Mouse (Mus musculus) heart, adult 18-20 months (tissue): ENCODE measurements around the gene Abhd14a. TPM values are rescaled to one million over a fixed set of nuclear protein-coding genes. Genes with fewer than 3 reads are reported as not detected.

ENCODE experiments used
- DNase-seq, 2 experiments: peaks; one replicate each; pipeline ENCODE4 v3.0.0; 2021 to 2022; ENCODE audit warnings: mixed read lengths in 1 of 2
- total RNA-seq, 2 experiments: library from RNA; stranded (reverse); gene quantifications; 2 replicates each; pipeline ENCODE4 v1.2.3; 2021

Abhd14a gene
- total RNA-seq, 2 experiments from 2014 or later = 19.0 to 19.6 TPM

- no peak for DNase-seq
These were observed 35.7 kb downstream of the Abhd14a start for GRCm38 (mm10) chr9:106411729-106412128.

- no peak for DNase-seq
These were observed 36.3 kb downstream of the Abhd14a start for GRCm38 (mm10) chr9:106411091-106411594.

GRCm38 (mm10) chr9:106410086-106410650 is 37.3 kb downstream of the Abhd14a start:
- DNase-seq = no peak

GRCm38 (mm10) chr9:106409096-106409495 is 38.4 kb downstream of the Abhd14a start:
- DNase-seq = no peak

- DNase-seq = peak; percentile 80 to 89
These were observed 40.9 kb downstream of the Abhd14a start for GRCm38 (mm10) chr9:106406443-106407078.

- peak; percentile 80 to 86 for DNase-seq
These were observed 42.2 kb downstream of the Abhd14a start for GRCm38 (mm10) chr9:106405275-106405674.

- DNase-seq = no peak
These were observed 44.7 kb downstream of the Abhd14a start for GRCm38 (mm10) chr9:106402607-106403375.

- no peak for DNase-seq
These were observed 45.3 kb downstream of the Abhd14a start for GRCm38 (mm10) chr9:106402149-106402548.

GRCm38 (mm10) chr9:106399808-106400207 is 47.7 kb downstream of the Abhd14a start:
- DNase-seq = no peak

GRCm38 (mm10) chr9:106398667-106399311 is 48.7 kb downstream of the Abhd14a start:
- DNase-seq = no peak

- peak in 1 of 2 experiments; percentile 57 for DNase-seq
These were observed 49.7 kb downstream of the Abhd14a start for GRCm38 (mm10) chr9:106397733-106398132.

- no peak for DNase-seq
These were observed 52.6 kb downstream of the Abhd14a start for GRCm38 (mm10) chr9:106394649-106395602.

- DNase-seq = no peak
These were observed 53.9 kb downstream of the Abhd14a start for GRCm38 (mm10) chr9:106393548-106393947.

GRCm38 (mm10) chr9:106392828-106393527 is 54.5 kb downstream of the Abhd14a start:
- DNase-seq = no peak

Other genes with a start within 250 kb of the Abhd14a start
- gene Ppm1m, start 247.9 kb downstream of the Abhd14a start, total RNA-seq = 10 to 100 TPM; 11.8 to 15.0 TPM
- 100 to 1,000 TPM; 229 to 242 TPM for gene Twf2, start 244.6 kb downstream of the Abhd14a start, total RNA-seq
- gene Tlr9, start 225.1 kb downstream of the Abhd14a start, total RNA-seq = 1 to 10 TPM in 1 of 2 experiments, under 1 TPM in 1; 0.45 to 1.3 TPM
- 100 to 1,000 TPM; 345 to 482 TPM for gene Alas1, start 199.0 kb downstream of the Abhd14a start, total RNA-seq
- gene Poc1a, start 166.6 kb downstream of the Abhd14a start, total RNA-seq = 1 to 10 TPM; 4.0 to 4.2 TPM
- gene Dusp7, start 79.0 kb downstream of the Abhd14a start, total RNA-seq = 10 to 100 TPM; 45.5 to 46.2 TPM
- gene Rpl29, start 18.2 kb downstream of the Abhd14a start, total RNA-seq = 100 to 1,000 TPM; 272 to 273 TPM
- gene Acy1, start 9.4 kb downstream of the Abhd14a start, total RNA-seq = 10 to 100 TPM; 26.1 to 26.8 TPM
- 1 to 10 TPM; 8.5 to 8.6 TPM for gene Abhd14b, start 219 bp downstream of the Abhd14a start, total RNA-seq
- 10 to 100 TPM; 61.1 to 63.2 TPM for gene Pcbp4, start 5.6 kb upstream of the Abhd14a start, total RNA-seq
- not detected for gene Gpr62, start 18.3 kb upstream of the Abhd14a start, total RNA-seq
- gene Rrp9, start 28.3 kb upstream of the Abhd14a start, total RNA-seq = 10 to 100 TPM; 21.3 to 26.3 TPM
- gene Parp3, start 29.3 kb upstream of the Abhd14a start, total RNA-seq = 10 to 100 TPM; 33.7 to 38.2 TPM
- not detected for gene Iqcf1, start 52.3 kb upstream of the Abhd14a start, total RNA-seq
- gene Iqcf5, start 66.9 kb upstream of the Abhd14a start, total RNA-seq = not detected
- not detected for gene Iqcf3, start 114.0 kb upstream of the Abhd14a start, total RNA-seq
- gene Iqcf4, start 123.3 kb upstream of the Abhd14a start, total RNA-seq = not detected
- gene Iqcf6, start 178.9 kb upstream of the Abhd14a start, total RNA-seq = not detected
- gene Grm2, start 208.4 kb upstream of the Abhd14a start, total RNA-seq = not detected
- 10 to 100 TPM; 42.2 to 45.6 TPM for gene Tex264, start 238.2 kb upstream of the Abhd14a start, total RNA-seq